Mouse (Mus musculus): Measurements from ENCODE around the gene Kctd21.

- TF ChIP-seq CTCF (IDR thresholded peaks at IDR 0.05) (no peak), EP300 (IDR thresholded peaks at IDR 0.05) (no peak)
Observed at GRCm38 (mm10) chr7:97387561-97388147, 55.5 kb downstream of the Kctd21 start.
